Mouse (Mus musculus): ENCODE results near the gene Kifc1. TPM values are rescaled to one million over a fixed set of nuclear protein-coding genes. Genes with fewer than 3 reads are reported as not detected.

Gene Kifc1
- polyA plus RNA-seq, 1 experiment from 2014 or later = 2.3 TPM

- Histone ChIP-seq H3K27ac (no peak overlapping the region), H3K36me3 (ENCODE audit: inconsistent target) (peaks cover 66% of the 10 kb centered on the region), H3K79me2 (ENCODE audit: inconsistent target) (peaks cover 86% of the 10 kb centered on the region)
Observed at GRCm38 (mm10) chr17:33925406-33926116, 35.1 kb upstream of the Kifc1 start.

GRCm38 (mm10) chr17:33924577-33925283 lies 34.3 kb upstream of the Kifc1 start:
- no peak overlapping the region for H3K4me3 ChIP-seq (ENCODE audit: inconsistent target)
- H3K36me3 ChIP-seq (ENCODE audit: inconsistent target) = peaks cover 66% of the 10 kb centered on the region
- WGBS (ENCODE audit: missing documents) = 97% methylated on average over 10 of the region's 10 CpGs
- H3K79me2 ChIP-seq (ENCODE audit: inconsistent target) = peaks cover 91% of the 10 kb centered on the region
- H3K27ac ChIP-seq = no peak overlapping the region

More at GRCm38 (mm10) chr17:33925406-33926116, 35.1 kb upstream of the Kifc1 start:
- WGBS (ENCODE audit: missing documents) = 94% methylated on average over 21 of the region's 21 CpGs
- H3K4me3 ChIP-seq (ENCODE audit: inconsistent target) = no peak overlapping the region

- Histone ChIP-seq H3K79me2 (ENCODE audit: inconsistent target) (peaks cover 97% of the 10 kb centered on the region), H3K36me3 (ENCODE audit: inconsistent target) (peaks cover 58% of the 10 kb centered on the region), H3K27ac (no peak overlapping the region), H3K4me3 (ENCODE audit: inconsistent target) (no peak overlapping the region; the same call in 1 of the 2 replicates)
- 92% methylated on average over 7 of the region's 7 CpGs for whole genome bisulfite sequencing (ENCODE audit: missing documents)
Observed at GRCm38 (mm10) chr17:33921361-33921760, 30.9 kb upstream of the Kifc1 start.

- peaks cover 90% of the 10 kb centered on the region for H3K79me2 ChIP-seq (ENCODE audit: inconsistent target)
- peak overlapping the region; percentile 99 for H3K4me3 ChIP-seq (ENCODE audit: inconsistent target)
- H3K27ac ChIP-seq = peak overlapping the region; percentile 88
- peaks cover 49% of the 10 kb centered on the region for H3K36me3 ChIP-seq (ENCODE audit: inconsistent target)
- under 1% methylated on average over 36 of the region's 36 CpGs for WGBS (ENCODE audit: missing documents)
Observed at GRCm38 (mm10) chr17:33920282-33921097, 30.0 kb upstream of the Kifc1 start.

- H3K4me3 ChIP-seq (ENCODE audit: inconsistent target) = peak overlapping the region; percentile 99
- under 1% methylated on average over 47 of the region's 52 CpGs for WGBS (ENCODE audit: missing documents)
- peaks cover 47% of the 10 kb centered on the region; the same call in 1 of the 2 replicates for H3K36me3 ChIP-seq (ENCODE audit: inconsistent target)
- H3K27ac ChIP-seq = peak overlapping the region; percentile 88
- H3K79me2 ChIP-seq (ENCODE audit: inconsistent target) = peaks cover 88% of the 10 kb centered on the region
Observed at GRCm38 (mm10) chr17:33919351-33920281, 29.2 kb upstream of the Kifc1 start.

- Histone ChIP-seq H3K4me3 (ENCODE audit: inconsistent target) (peak overlapping the region; percentile 99), H3K27ac (peak overlapping the region; percentile 88), H3K79me2 (ENCODE audit: inconsistent target) (peaks cover 88% of the 10 kb centered on the region), H3K36me3 (ENCODE audit: inconsistent target) (peaks cover 50% of the 10 kb centered on the region; the same call in 1 of the 2 replicates)
- WGBS (ENCODE audit: missing documents) = 87% methylated on average over 37 of the region's 37 CpGs
Observed at GRCm38 (mm10) chr17:33918293-33919203, 28.1 kb upstream of the Kifc1 start.

- no peak overlapping the region for H3K27ac ChIP-seq
- H3K4me3 ChIP-seq (ENCODE audit: inconsistent target) = no peak overlapping the region
- peaks cover 48% of the 10 kb centered on the region; the same call in 1 of the 2 replicates for H3K36me3 ChIP-seq (ENCODE audit: inconsistent target)
- peaks cover 88% of the 10 kb centered on the region for H3K79me2 ChIP-seq (ENCODE audit: inconsistent target)
- WGBS (ENCODE audit: missing documents) = 92% methylated on average over 18 of the region's 18 CpGs
Observed at GRCm38 (mm10) chr17:33917656-33918292, 27.3 kb upstream of the Kifc1 start.

- peaks cover 88% of the 10 kb centered on the region for H3K79me2 ChIP-seq (ENCODE audit: inconsistent target)
- H3K4me3 ChIP-seq (ENCODE audit: inconsistent target) = peak overlapping the region; percentile 74
- H3K36me3 ChIP-seq (ENCODE audit: inconsistent target) = peaks cover 46% of the 10 kb centered on the region; the same call in 1 of the 2 replicates
- WGBS (ENCODE audit: missing documents) = 89% methylated on average over 26 of the region's 31 CpGs
- peak overlapping the region; percentile 38; the same call in 1 of the 2 replicates for H3K27ac ChIP-seq
Observed at GRCm38 (mm10) chr17:33916847-33917655, 26.6 kb upstream of the Kifc1 start.

GRCm38 (mm10) chr17:33916294-33916693 lies 25.8 kb upstream of the Kifc1 start:
- H3K4me3 ChIP-seq (ENCODE audit: inconsistent target) = peak overlapping the region; percentile 74
- 0% methylated on average over 10 of the region's 20 CpGs for WGBS (ENCODE audit: missing documents)
- H3K27ac ChIP-seq = peak overlapping the region; percentile 38
- H3K79me2 ChIP-seq (ENCODE audit: inconsistent target) = peaks cover 88% of the 10 kb centered on the region
- peaks cover 52% of the 10 kb centered on the region; the same call in 1 of the 2 replicates for H3K36me3 ChIP-seq (ENCODE audit: inconsistent target)

- peaks cover 56% of the 10 kb centered on the region; the same call in 1 of the 2 replicates for H3K36me3 ChIP-seq (ENCODE audit: inconsistent target)
- peak within 1 kb of the TSS; percentile 74 for H3K4me3 ChIP-seq (ENCODE audit: inconsistent target)
- 0% methylated on average over 27 of the region's 34 CpGs for WGBS (ENCODE audit: missing documents)
- H3K79me2 ChIP-seq (ENCODE audit: inconsistent target) = peaks cover 88% of the 10 kb centered on the region
- H3K27ac ChIP-seq = peak within 1 kb of the TSS; percentile 38
Observed at GRCm38 (mm10) chr17:33915671-33916250, 25.3 kb upstream of the Kifc1 start, which contains the start of the genes Tapbp and Zbtb22. Tapbp (plus strand) TSS chr17:33915899. Zbtb22 (plus strand) TSS chr17:33915904.

GRCm38 (mm10) chr17:33914969-33915391 lies 24.5 kb upstream of the Kifc1 start:
- H3K27ac ChIP-seq = no peak overlapping the region
- peaks cover 56% of the 10 kb centered on the region; the same call in 1 of the 2 replicates for H3K36me3 ChIP-seq (ENCODE audit: inconsistent target)
- peaks cover 88% of the 10 kb centered on the region for H3K79me2 ChIP-seq (ENCODE audit: inconsistent target)
- H3K4me3 ChIP-seq (ENCODE audit: inconsistent target) = no peak overlapping the region
- WGBS (ENCODE audit: missing documents) = 77% methylated on average over 13 of the region's 13 CpGs
